In genomic region chr12:25763061-25763460, GRCm38 (mm10) we compare ENCODE assay signal across 15 mouse cellular contexts.
"Had no signal": no experiment of that assay in that cellular context is flagged by ENCODE, and none has a peak within 500 bp of the region (broad histone marks: within the 10 kb centered on the region; RNA-seq: fewer than 3 reads in every experiment).

No protein-coding gene starts in this region.

- ATAC-seq: intestine, embryonic 15.5 days; liver, postnatal 0 days had no signal

- H3K9me3 ChIP-seq: intestine, embryonic 15.5 days; limb, embryonic 15.5 days; liver, embryonic 13.5 days; lung, embryonic 15.5 days; midbrain, embryonic 12.5 days had no signal

- H3K4me3 ChIP-seq: intestine, embryonic 15.5 days; layer of hippocampus, adult 2 months; limb, embryonic 15.5 days; liver, embryonic 13.5 days; lung, embryonic 15.5 days; midbrain, embryonic 12.5 days had no signal

- H3K27me3 ChIP-seq: intestine, embryonic 15.5 days; limb, embryonic 15.5 days; liver, embryonic 13.5 days; lung, embryonic 15.5 days; midbrain, embryonic 12.5 days had no signal

- H3K27ac ChIP-seq: intestine, embryonic 15.5 days; layer of hippocampus, adult 2 months; limb, embryonic 15.5 days; liver, embryonic 13.5 days; lung, embryonic 15.5 days; macrophage; midbrain, embryonic 12.5 days had no signal

- H3K36me3 ChIP-seq: intestine, embryonic 15.5 days; limb, embryonic 15.5 days; liver, embryonic 13.5 days; lung, embryonic 15.5 days; midbrain, embryonic 12.5 days had no signal

- H3K4me1 ChIP-seq: intestine, embryonic 15.5 days; limb, embryonic 15.5 days; liver, embryonic 13.5 days; lung, embryonic 15.5 days had no signal

- DNase-seq: kidney, adult 18-20 months; kidney, postnatal 10 days; kidney, postnatal 4 days; liver, embryonic 13.5 days; liver, postnatal 0 days; lung, postnatal 14 days; spleen, adult 18-20 months; thymus, adult 2 months; thymus, postnatal 25 days had no signal

- H3K9ac ChIP-seq: intestine, embryonic 15.5 days; limb, embryonic 15.5 days; liver, embryonic 13.5 days; liver, postnatal 0 days; lung, embryonic 15.5 days; midbrain, embryonic 12.5 days had no signal

- H3K4me2 ChIP-seq: intestine, embryonic 15.5 days; limb, embryonic 15.5 days; liver, embryonic 13.5 days; lung, embryonic 15.5 days; midbrain, embryonic 12.5 days had no signal
